14 mouse cellular contexts compared by ENCODE assay signal in genomic region chr8:48047385-48047784, GRCm38 (mm10).
"Had no signal": no experiment of that assay in that cellular context is flagged by ENCODE, and none has a peak within 500 bp of the region (broad histone marks: within the 10 kb centered on the region; RNA-seq: fewer than 3 reads in every experiment).

No protein-coding gene starts in this region.

- H3K27ac ChIP-seq: kidney, embryonic 15.5 days; left cerebral cortex, adult 2 months; liver, embryonic 13.5 days; stomach, postnatal 0 days had no signal

- DNase-seq: kidney, adult 8-10 months; kidney, postnatal 10 days; kidney, postnatal 36 days; layer of hippocampus, postnatal 36 days; liver, embryonic 13.5 days; lung, adult 2 months; lung, postnatal 14 days; lung, postnatal 4 days; thymus, adult 2 months; thymus, postnatal 14 days; thymus, postnatal 4 days had no signal

- H3K9ac ChIP-seq: kidney, embryonic 15.5 days; liver, embryonic 13.5 days had no signal

- H3K36me3 ChIP-seq: kidney, embryonic 15.5 days; liver, embryonic 13.5 days had no signal

- H3K27me3 ChIP-seq: kidney, embryonic 15.5 days; liver, embryonic 13.5 days had no signal

- H3K4me2 ChIP-seq: kidney, embryonic 15.5 days; liver, embryonic 13.5 days had no signal

- H3K4me1 ChIP-seq: kidney, embryonic 15.5 days; liver, embryonic 13.5 days had no signal

- H3K4me3 ChIP-seq: kidney, embryonic 15.5 days; left cerebral cortex, adult 2 months; liver, embryonic 13.5 days had no signal

- H3K9me3 ChIP-seq: kidney, embryonic 15.5 days; liver, embryonic 13.5 days had no signal
